Mouse (Mus musculus) midbrain, postnatal 0 days (tissue): Measurements from ENCODE around the gene Snx32. TPM values are rescaled to one million over a fixed set of nuclear protein-coding genes. Genes with fewer than 3 reads are reported as not detected.
"Not testable (repeated sequence)": the region's sequence is repeated elsewhere in the genome, so short reads cannot be mapped to it uniquely, and the experiment has no call there.

ENCODE experiments used
- ATAC-seq: fragments of 200-750 bp; cut with Nextera tagmentation; 2 replicates; pipeline ENCODE4 v1.8.0; 2017; ENCODE audit warnings: moderate number of reproducible peaks, mild to moderate bottlenecking, moderate TSS enrichment, moderate library complexity; ENCODE audit not compliant: low FRiP score
- DNase-seq: peaks from one replicate; pipeline ENCODE4 v3.0.0-alpha.2; 2015; ENCODE audit warnings: low spot score
- H3K27ac ChIP-seq: fragments of 300-500 bp; sonication (generic); 2 replicates; pipeline ENCODE4 v1.5.1; 2014; ENCODE audit warnings: low read depth, mild to moderate bottlenecking, low read length, mixed read lengths
- H3K27me3 ChIP-seq: fragments of 300-500 bp; sonication (generic); 2 replicates; pipeline ENCODE4 v1.6.1; 2014; ENCODE audit warnings: low read length, control low read depth, mixed read lengths; ENCODE audit not compliant: insufficient read depth
- H3K36me3 ChIP-seq: fragments of 300-500 bp; sonication (generic); 2 replicates; pipeline ENCODE4 v1.6.1; 2014; ENCODE audit warnings: low read length, control low read depth, mixed read lengths; ENCODE audit not compliant: insufficient read depth
- H3K4me1 ChIP-seq: fragments of 300-500 bp; sonication (generic); 2 replicates; pipeline ENCODE4 v1.6.1; 2014; ENCODE audit warnings: mild to moderate bottlenecking, control low read depth, antibody characterized with exemption, low read length, mixed read lengths; ENCODE audit not compliant: insufficient read depth
- H3K4me2 ChIP-seq: fragments of 300-500 bp; sonication (generic); 2 replicates; pipeline ENCODE4 v1.6.1; 2014; ENCODE audit warnings: low read depth, mild to moderate bottlenecking, low read length, mixed read lengths; ENCODE audit not compliant: poor library complexity, severe bottlenecking
- H3K4me3 ChIP-seq: fragments of 300-500 bp; sonication (generic); 2 replicates; pipeline ENCODE4 v1.5.1; 2014; ENCODE audit warnings: low read depth, mild to moderate bottlenecking, low read length, moderate library complexity
- H3K9ac ChIP-seq: fragments of 300-500 bp; sonication (generic); replicated peaks from 2 replicates; pipeline ENCODE4 v1.6.1; 2014; ENCODE audit warnings: mild to moderate bottlenecking, low read length, moderate library complexity, mixed read lengths; ENCODE audit not compliant: poor library complexity, severe bottlenecking
- H3K9me3 ChIP-seq: fragments of 300-500 bp; sonication (generic); 2 replicates; pipeline ENCODE4 v1.6.1; 2016; ENCODE audit warnings: low read length, control low read depth
- CTCF ChIP-seq: IDR thresholded peaks from 2 replicates; pipeline ENCODE4 v1.5.1; 2016; ENCODE audit warnings: antibody characterized with exemption, mild to moderate bottlenecking
- WGBS: fragments of 180-500 bp; shearing (Covaris S2); extraction: QIAGEN DNeasy Blood & Tissue Kit; methylation state at CpG from one replicate; pipeline ENCODE4 v1.1.7; 2014; 5-methylcytosine and 5-hydroxymethylcytosine counted together
- polyA plus RNA-seq: library from polyadenylated mRNA; unstranded; fragments of >200 nt; fragmentation: Nextera tagmentation; extraction: Ambion mirVana; gene quantifications from 2 replicates; pipeline ENCODE4 v1.2.1, GENCODE M21; 2015
- total RNA-seq: library from RNA; depleted of rRNA; stranded (reverse); fragments of >200 nt; gene quantifications from 2 replicates; pipeline ENCODE4 v1.2.3, GENCODE M21; 2014

Snx32 gene
- total and polyA plus RNA-seq, 2 experiments from 2014 or later, result 86.2 to 88.7 TPM

DNA sequence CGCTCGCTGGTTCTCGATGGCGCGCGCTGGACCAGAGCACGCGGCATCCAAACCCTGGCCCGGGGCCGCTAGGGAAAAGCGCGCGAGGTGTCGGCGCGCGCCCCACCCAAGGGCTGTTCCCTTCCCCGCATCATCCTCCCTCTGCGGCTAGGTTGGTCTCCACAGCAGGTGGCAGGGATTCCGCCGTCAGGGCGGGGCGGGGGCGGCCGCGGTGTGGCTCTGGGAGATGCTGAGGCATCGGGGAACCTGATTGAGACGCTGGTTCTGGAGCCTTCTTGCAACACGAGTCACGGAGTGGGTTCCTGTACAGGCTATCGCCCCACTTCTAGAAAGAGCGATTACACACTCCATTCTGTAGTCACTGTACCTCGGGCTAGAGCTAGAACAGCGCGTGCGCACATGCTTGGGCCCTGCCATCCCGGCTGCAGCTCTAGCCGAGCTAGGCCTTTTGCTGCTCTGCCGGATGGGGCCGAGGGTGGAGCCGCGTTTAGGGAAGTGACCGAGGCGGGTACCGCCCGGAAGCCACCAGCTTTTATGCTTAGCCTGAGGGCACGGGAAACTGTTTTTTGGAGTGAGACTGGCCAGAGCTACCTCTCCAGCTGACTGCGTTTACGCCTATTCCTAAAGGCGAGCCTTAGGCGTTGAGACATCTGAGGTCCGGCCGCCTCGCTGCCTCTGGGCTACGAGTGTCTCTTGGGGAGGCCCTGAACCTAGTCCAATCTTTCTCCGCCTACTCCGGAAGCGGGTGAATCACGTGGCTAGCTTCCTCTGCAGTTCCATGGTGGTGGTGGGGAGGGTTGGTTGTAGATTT, 19.2 kb downstream of the Snx32 start:
- WGBS, result under 1% methylated on average over 49 of the region's 59 CpGs
- no peak for TF ChIP-seq CTCF
- peak overlapping the region; percentile 65 for H3K4me2 ChIP-seq
- H3K27ac ChIP-seq, result peak overlapping the region; percentile 99
- H3K9me3 ChIP-seq, result no peaks in the 10 kb centered on the region
- ATAC-seq (0 out of 2 replicates have a peak, but pooled peaks have one; percentile 24), DNase-seq (peak; percentile 82)
- peak overlapping the region; percentile 71 for H3K4me3 ChIP-seq
- peaks cover 3% of the 10 kb centered on the region; the same call in 1 of the 2 replicates for H3K4me1 ChIP-seq
- peak overlapping the region; percentile 96 for H3K9ac ChIP-seq
- H3K36me3 ChIP-seq, result peaks cover 25% of the 10 kb centered on the region
- no peaks in the 10 kb centered on the region for H3K27me3 ChIP-seq

DNA sequence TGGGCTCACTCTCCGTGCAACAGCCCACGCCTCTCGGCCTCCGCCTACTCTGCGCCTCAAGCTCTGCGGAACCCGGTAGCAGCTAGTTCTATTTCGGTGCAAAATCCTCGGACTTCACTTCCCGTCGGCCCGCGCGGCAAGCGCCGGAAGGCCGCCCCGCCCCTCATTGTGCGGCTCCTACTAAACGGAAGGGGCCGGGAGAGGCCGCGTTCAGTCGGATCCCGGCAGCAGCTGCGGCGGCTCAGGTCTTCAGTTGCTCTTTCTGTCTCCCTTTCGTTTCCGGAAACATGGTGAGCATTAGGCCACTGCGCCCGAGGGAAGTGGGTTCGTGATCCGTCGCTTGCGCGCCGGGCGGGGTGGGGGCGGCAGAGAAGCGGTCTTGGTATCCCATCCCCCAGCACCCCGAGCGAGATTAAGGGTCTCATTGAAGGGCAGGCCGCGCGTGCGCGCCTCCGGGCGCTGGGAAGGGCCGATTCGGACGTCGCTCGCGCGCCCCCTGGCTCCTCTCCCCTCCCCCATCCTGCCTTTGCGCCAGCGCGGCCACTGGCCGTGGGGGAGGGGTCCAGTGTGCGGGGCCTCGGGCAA, 19.9 kb downstream of the Snx32 start, which contains the start of gene Cfl1:
Cfl1 (plus strand) TSS at position 143 of the 585 bp plus-strand sequence.
- H3K9me3 ChIP-seq, result no peaks in the 10 kb centered on the region
- H3K4me2 ChIP-seq, result peak within 1 kb of the TSS; percentile 83
- peaks cover 25% of the 10 kb centered on the region for H3K36me3 ChIP-seq
- ATAC-seq (peak; percentile 70), DNase-seq (peak; percentile 96)
- H3K4me3 ChIP-seq, result peak within 1 kb of the TSS; percentile 71
- peaks cover 3% of the 10 kb centered on the region; the same call in 1 of the 2 replicates for H3K4me1 ChIP-seq
- H3K27ac ChIP-seq, result peak within 1 kb of the TSS; percentile 99
- peak; percentile 48 for TF ChIP-seq CTCF
- H3K27me3 ChIP-seq, result no peaks in the 10 kb centered on the region
- H3K9ac ChIP-seq, result peak within 1 kb of the TSS; percentile 96
- WGBS, result under 1% methylated on average over 49 of the region's 62 CpGs

DNA sequence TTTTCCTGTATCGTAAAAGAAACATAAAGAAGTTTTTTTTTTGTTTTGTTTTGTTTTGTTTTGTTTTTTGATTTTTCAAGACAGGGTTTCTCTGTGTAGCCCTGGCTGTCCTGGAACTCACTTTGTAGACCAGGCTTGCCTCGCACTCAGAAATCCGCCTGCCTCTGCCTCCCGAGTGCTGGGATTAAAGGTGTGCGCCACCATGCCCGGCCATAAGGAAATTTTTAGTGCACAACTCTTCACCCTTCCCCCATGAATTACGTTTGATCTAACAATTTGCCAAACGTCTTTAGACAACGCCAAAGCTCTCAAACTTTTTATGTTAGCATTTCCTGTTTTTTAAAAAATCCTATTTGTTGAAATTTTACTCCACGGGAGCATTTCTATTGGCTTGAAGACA, 20.6 kb downstream of the Snx32 start:
- not testable (repeated sequence) for H3K4me1 ChIP-seq, H3K27me3 ChIP-seq, H3K9me3 ChIP-seq, ATAC-seq, DNase-seq
- H3K4me3 ChIP-seq, result peak overlapping the region; percentile 71
- H3K4me2 ChIP-seq, result peak overlapping the region; percentile 65
- 48% methylated on average over 10 of the region's 10 CpGs for WGBS
- peak overlapping the region; percentile 96; the same call in 1 of the 2 replicates for H3K9ac ChIP-seq
- H3K27ac ChIP-seq, result peak overlapping the region; percentile 99
- H3K36me3 ChIP-seq, result peaks cover 27% of the 10 kb centered on the region

DNA sequence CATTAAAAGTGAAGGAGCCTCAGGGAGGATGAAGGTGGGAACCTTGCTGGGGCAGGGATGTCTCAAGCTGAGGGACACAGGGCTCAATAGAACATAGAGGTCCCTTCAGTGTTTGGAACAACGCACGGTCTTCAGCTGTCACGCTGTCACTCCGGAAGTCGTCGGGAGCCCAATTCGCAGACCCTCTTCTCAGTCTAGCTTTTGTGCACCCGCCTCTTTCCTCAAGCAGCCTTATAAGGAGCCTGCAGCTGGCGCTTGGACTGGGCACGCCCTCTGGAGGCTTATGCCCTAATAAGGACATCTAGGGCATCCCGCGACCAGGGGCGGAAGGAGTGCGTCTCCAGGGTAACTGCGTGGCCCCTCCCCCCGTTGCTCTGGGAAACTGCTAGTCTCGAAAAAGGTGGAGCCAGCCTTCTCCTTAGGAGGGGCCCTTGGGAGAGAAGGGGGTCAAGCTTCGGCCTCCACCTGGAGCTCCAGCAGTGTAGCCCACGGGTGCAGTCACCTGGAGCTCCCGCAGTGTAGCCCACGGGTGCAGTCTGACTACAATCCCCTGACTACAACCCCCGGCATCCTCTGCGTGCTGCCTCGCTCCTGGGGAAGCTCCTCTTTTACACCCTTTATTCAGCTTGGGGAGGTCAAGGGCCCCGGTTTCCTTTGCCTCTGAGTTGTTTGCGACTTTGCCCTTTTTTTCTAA, 21.3 kb downstream of the Snx32 start:
- ATAC-seq (peak; percentile 74), DNase-seq (peak; percentile 97)
- Histone ChIP-seq H3K4me3 (peak overlapping the region; percentile 52), H3K4me2 (peak overlapping the region; percentile 83), H3K9me3 (no peaks in the 10 kb centered on the region), H3K36me3 (peaks cover 31% of the 10 kb centered on the region), H3K27ac (peak overlapping the region; percentile 98), H3K27me3 (no peaks in the 10 kb centered on the region), H3K9ac (peak overlapping the region; percentile 53), H3K4me1 (peaks cover 3% of the 10 kb centered on the region; the same call in 1 of the 2 replicates)
- under 1% methylated on average over 26 of the region's 26 CpGs for whole genome bisulfite sequencing
- peak; percentile 52; the same call in 1 of the 2 replicates for TF ChIP-seq CTCF

DNA sequence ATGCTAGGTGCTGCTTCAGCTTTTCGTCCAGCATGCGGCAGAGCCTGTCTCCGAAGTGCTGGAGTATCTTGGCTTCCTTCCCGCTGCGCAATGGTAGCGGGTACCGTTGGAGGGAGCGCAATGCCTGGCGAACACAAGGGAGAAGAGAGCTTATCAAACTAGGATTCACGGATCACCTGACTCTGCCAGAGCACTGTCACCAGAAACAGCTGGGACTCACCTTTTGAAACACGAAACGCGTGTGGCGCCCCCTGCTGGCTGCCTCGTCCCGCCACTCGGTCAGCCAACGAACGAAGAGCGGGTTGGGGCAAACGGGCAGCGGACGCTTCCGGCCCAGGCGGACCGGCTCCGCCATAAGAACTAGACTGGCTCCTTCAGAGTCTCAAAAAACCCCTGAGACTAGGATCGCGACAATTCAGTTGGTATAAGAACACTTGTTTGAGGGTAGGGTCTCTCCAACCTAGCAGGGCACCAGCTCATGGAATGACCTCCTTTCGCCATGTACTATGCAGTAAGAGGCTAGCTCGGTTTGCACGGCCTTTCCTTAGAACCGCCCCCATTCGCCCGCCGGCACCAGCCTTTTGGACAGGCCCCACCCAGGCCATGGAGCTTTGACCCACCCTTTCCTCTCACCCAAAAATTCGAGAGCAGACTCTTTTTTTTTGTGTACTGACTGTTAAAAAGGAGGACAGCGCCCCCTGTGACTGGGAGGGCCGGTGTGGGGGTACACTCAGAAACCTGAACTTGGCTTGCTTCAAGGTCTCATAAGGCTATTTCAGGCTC, 22.4 kb downstream of the Snx32 start, which contains the start of gene Mus81:
Mus81 (minus strand) TSS at position 635 of the 783 bp plus-strand sequence.
- peaks cover 3% of the 10 kb centered on the region; the same call in 1 of the 2 replicates for H3K4me1 ChIP-seq
- no peaks in the 10 kb centered on the region for H3K9me3 ChIP-seq
- H3K4me2 ChIP-seq, result peak within 1 kb of the TSS; percentile 83
- TF ChIP-seq CTCF, result peak; percentile 86
- H3K27me3 ChIP-seq, result no peaks in the 10 kb centered on the region
- peak within 1 kb of the TSS; percentile 74 for H3K9ac ChIP-seq
- DNase-seq (peak; percentile 96), ATAC-seq (peak; percentile 64)
- under 1% methylated on average over 39 of the region's 39 CpGs for WGBS
- H3K27ac ChIP-seq, result peak within 1 kb of the TSS; percentile 98
- peak within 1 kb of the TSS; percentile 52 for H3K4me3 ChIP-seq
- H3K36me3 ChIP-seq, result peaks cover 35% of the 10 kb centered on the region
